Mouse (Mus musculus) layer of hippocampus, postnatal 36 days (tissue): ENCODE measurements around the gene Ftl1. TPM values are rescaled to one million over a fixed set of nuclear protein-coding genes. Genes with fewer than 3 reads are reported as not detected.
A peak's percentile ranks its signal among the peaks of the same experiment; 100 is the strongest.
"Not testable (repeated sequence)": the region's sequence is repeated elsewhere in the genome, so short reads cannot be mapped to it uniquely, and the experiment has no call there.

Experiments
- DNase-seq, 2 experiments: peaks; one replicate each; pipeline ENCODE4 v3.0.0; 2022
- total RNA-seq, 2 experiments: library from RNA; stranded (reverse); gene quantifications; 2 replicates each; pipeline ENCODE4 v1.2.3; 2021

The Ftl1 gene
- total RNA-seq, 2 experiments from 2014 or later: 187 to 197 TPM

- DNase-seq: no peak
Measured at GRCm38 (mm10) chr7:45475291-45475969, 15.7 kb upstream of the Ftl1 start.

- peak in 1 of 2 experiments; percentile 54 for DNase-seq
Measured at GRCm38 (mm10) chr7:45470869-45471268, 11.2 kb upstream of the Ftl1 start.

GRCm38 (mm10) chr7:45467090-45467670 is 7.5 kb upstream of the Ftl1 start:
- no peak for DNase-seq

- DNase-seq: peak; percentile 93 to 95
Measured at GRCm38 (mm10) chr7:45466283-45467089, 6.8 kb upstream of the Ftl1 start, which contains the start of gene Bax. TSS of gene Bax (minus strand) at chr7:45466898.

GRCm38 (mm10) chr7:45465549-45465948 is 5.9 kb upstream of the Ftl1 start:
- peak in 1 of 2 experiments; percentile 28 for DNase-seq

- DNase-seq: no peak
Measured at GRCm38 (mm10) chr7:45465112-45465511, 5.4 kb upstream of the Ftl1 start.

- DNase-seq: no peak
Measured at GRCm38 (mm10) chr7:45463987-45464778, 4.5 kb upstream of the Ftl1 start.

GRCm38 (mm10) chr7:45462868-45463267 is 3.2 kb upstream of the Ftl1 start:
- not testable (repeated sequence) for DNase-seq

GRCm38 (mm10) chr7:45462325-45462724 is 2.6 kb upstream of the Ftl1 start:
- no peak for DNase-seq

- DNase-seq: no peak
Measured at GRCm38 (mm10) chr7:45461781-45462180, 2.1 kb upstream of the Ftl1 start.

GRCm38 (mm10) chr7:45461326-45461725 is 1.6 kb upstream of the Ftl1 start:
- DNase-seq: no peak

GRCm38 (mm10) chr7:45460860-45461314 is 1.2 kb upstream of the Ftl1 start:
- no peak for DNase-seq

GRCm38 (mm10) chr7:45460377-45460776 is 693 bp upstream of the Ftl1 start:
- peak in 1 of 2 experiments; percentile 17 for DNase-seq

GRCm38 (mm10) chr7:45458748-45459563 is 728 bp downstream of the Ftl1 start:
- DNase-seq: peak; percentile 70 to 71

GRCm38 (mm10) chr7:45457204-45458060 is 2.3 kb downstream of the Ftl1 start:
- DNase-seq: no peak

GRCm38 (mm10) chr7:45456721-45457203 is 2.9 kb downstream of the Ftl1 start:
- no peak for DNase-seq

GRCm38 (mm10) chr7:45455932-45456696 is 3.6 kb downstream of the Ftl1 start:
- no peak for DNase-seq

GRCm38 (mm10) chr7:45454971-45455370 is 4.7 kb downstream of the Ftl1 start:
- DNase-seq: no peak

GRCm38 (mm10) chr7:45451344-45451982 is 8.2 kb downstream of the Ftl1 start:
- peak; percentile 85 to 87 for DNase-seq
